Mouse (Mus musculus): ENCODE measurements around the gene Eya2. TPM values are rescaled to one million over a fixed set of nuclear protein-coding genes. Genes with fewer than 3 reads are reported as not detected.

Eya2 gene
- polyA plus RNA-seq, 1 experiment from 2014 or later: 5.8 TPM

GRCm38 (mm10) chr2:165652281-165652680, 57.4 kb downstream of the Eya2 start:
- no peak for ATAC-seq (replicated peaks; ENCODE audit: extremely low read depth, insufficient read depth, low FRiP score)
- no peak overlapping the region for H3K9ac ChIP-seq (ENCODE audit: low read length)
- H3K36me3 ChIP-seq (ENCODE audit: control insufficient read depth, insufficient read depth): no peaks in the 10 kb centered on the region
- H3K4me2 ChIP-seq (ENCODE audit: low read depth, low read length): no peak overlapping the region
- H3K4me1 ChIP-seq (ENCODE audit: control insufficient read depth, insufficient read depth, low read length): peaks cover 17% of the 10 kb centered on the region
- WGBS: 62% methylated on average over 6 of the region's 6 CpGs
- no peaks in the 10 kb centered on the region for H3K27me3 ChIP-seq (ENCODE audit: control insufficient read depth, insufficient read depth, low read length)
- no peaks in the 10 kb centered on the region for H3K9me3 ChIP-seq (replicated peaks; ENCODE audit: control insufficient read depth, low read length)
- no peak overlapping the region for H3K4me3 ChIP-seq (ENCODE audit: low read length)
- H3K27ac ChIP-seq (ENCODE audit: low read length): no peak overlapping the region

DNA sequence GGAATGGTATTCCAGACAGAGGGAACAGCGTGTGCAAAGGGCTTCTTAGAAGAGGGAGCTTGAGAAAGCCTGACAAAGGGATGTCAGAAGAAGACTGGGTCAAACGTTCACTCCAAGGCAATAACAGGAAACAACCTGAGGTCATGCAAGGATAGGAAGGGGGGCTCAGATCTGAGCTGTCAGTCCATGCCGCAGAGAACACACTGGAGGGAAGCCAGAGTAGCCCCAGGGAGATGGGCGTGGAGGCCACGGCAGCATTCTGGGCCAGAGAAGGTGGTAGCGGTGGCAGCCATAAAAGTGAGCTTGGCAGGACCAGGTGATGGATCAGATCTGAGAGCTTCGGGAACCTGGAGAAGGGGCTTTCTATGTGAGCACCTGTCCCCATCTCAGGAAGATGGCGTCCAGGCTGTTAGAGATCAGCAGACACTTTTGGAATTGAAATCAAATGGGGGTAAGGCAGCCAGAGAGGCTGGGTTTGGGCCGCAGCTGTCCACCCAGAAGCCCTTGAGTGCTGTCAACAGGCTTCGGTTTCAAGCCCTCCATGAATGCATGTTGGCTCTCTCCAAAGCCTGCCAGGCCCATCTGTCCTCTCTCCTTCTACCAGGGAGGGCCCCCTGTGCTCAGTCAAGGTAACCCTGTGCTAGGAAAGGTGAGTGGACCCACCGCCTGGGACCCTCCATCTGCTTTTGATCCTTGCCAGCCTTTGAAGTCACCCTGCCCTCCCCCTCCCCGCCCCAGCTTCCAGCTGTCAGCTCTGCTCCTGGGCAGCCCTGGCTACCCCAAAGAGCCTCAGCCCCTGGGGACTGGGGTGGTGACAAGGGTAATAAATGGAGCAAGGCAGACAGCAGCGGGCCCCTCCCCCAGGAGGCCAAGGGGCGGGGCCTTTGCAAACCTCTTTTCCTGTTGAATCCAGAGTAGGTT, 58.4 kb downstream of the Eya2 start:
- Histone ChIP-seq H3K27me3 (ENCODE audit: control insufficient read depth, insufficient read depth, low read length) (no peaks in the 10 kb centered on the region), H3K36me3 (ENCODE audit: control insufficient read depth, insufficient read depth) (no peaks in the 10 kb centered on the region), H3K4me3 (ENCODE audit: low read length) (no peak overlapping the region), H3K9me3 (replicated peaks; ENCODE audit: control insufficient read depth, low read length) (no peaks in the 10 kb centered on the region), H3K4me2 (ENCODE audit: low read depth, low read length) (no peak overlapping the region; the same call in 1 of the 2 replicates), H3K9ac (ENCODE audit: low read length) (no peak overlapping the region), H3K4me1 (ENCODE audit: control insufficient read depth, insufficient read depth, low read length) (peaks cover 17% of the 10 kb centered on the region), H3K27ac (ENCODE audit: low read length) (no peak overlapping the region)
- 20% methylated on average over 14 of the region's 14 CpGs for WGBS
- peak; percentile 56; the same call in 1 of the 2 replicates for ATAC-seq (replicated peaks; ENCODE audit: extremely low read depth, insufficient read depth, low FRiP score)

- Histone ChIP-seq H3K36me3 (ENCODE audit: control insufficient read depth, insufficient read depth) (no peaks in the 10 kb centered on the region), H3K27ac (ENCODE audit: low read length) (no peak overlapping the region), H3K4me3 (ENCODE audit: low read length) (no peak overlapping the region), H3K9me3 (replicated peaks; ENCODE audit: control insufficient read depth, low read length) (no peaks in the 10 kb centered on the region), H3K27me3 (ENCODE audit: control insufficient read depth, insufficient read depth, low read length) (no peaks in the 10 kb centered on the region), H3K4me1 (ENCODE audit: control insufficient read depth, insufficient read depth, low read length) (peaks cover 17% of the 10 kb centered on the region), H3K4me2 (ENCODE audit: low read depth, low read length) (no peak overlapping the region), H3K9ac (ENCODE audit: low read length) (no peak overlapping the region)
- 49% methylated on average over 9 of the region's 9 CpGs for WGBS
- ATAC-seq (replicated peaks; ENCODE audit: extremely low read depth, insufficient read depth, low FRiP score): no peak
These were observed 59.3 kb downstream of the Eya2 start for GRCm38 (mm10) chr2:165654151-165654550.

DNA sequence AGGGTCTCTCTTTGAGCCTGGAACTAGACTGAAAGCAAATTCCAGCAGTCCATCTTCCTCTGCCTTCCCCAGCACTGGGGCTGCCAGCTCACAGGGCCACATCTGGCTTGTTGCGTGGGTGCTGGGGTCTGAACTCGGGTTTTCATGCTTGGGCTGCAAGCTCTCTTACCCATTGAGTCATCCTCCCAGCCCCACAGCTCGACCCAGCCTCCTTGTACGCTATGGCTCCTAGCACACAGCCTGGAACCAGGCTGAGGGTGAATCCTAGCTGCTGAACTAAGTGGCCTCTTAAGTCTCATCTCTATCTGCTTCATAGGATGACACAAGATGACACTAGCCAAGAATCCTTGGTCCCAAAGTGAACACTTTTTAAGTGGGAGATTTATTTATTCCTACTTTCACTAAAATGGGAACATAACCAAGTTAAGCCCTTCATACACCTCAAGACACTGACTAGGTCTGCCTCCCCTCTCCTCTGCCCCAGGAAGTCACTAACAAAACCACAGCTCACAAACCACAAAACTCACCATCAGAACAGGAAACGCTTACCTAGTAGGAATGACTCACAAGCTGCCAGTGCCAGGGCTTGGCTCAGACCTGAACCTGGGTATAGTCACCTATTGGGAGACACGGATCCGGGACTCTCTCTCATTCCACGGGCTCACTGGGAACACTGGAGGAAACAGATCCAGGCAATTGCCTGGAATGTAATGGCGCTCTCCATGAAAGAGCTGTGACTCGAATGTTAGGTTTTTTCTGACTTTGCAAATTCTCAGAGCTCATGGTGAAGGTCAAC, 60.1 kb downstream of the Eya2 start:
- Histone ChIP-seq H3K4me2 (ENCODE audit: low read depth, low read length) (peak overlapping the region; percentile 26; the same call in 1 of the 2 replicates), H3K9ac (ENCODE audit: low read length) (no peak overlapping the region), H3K27ac (ENCODE audit: low read length) (no peak overlapping the region; the same call in 1 of the 2 replicates), H3K27me3 (ENCODE audit: control insufficient read depth, insufficient read depth, low read length) (no peaks in the 10 kb centered on the region), H3K4me3 (ENCODE audit: low read length) (no peak overlapping the region), H3K9me3 (replicated peaks; ENCODE audit: control insufficient read depth, low read length) (no peaks in the 10 kb centered on the region), H3K36me3 (ENCODE audit: control insufficient read depth, insufficient read depth) (no peaks in the 10 kb centered on the region), H3K4me1 (ENCODE audit: control insufficient read depth, insufficient read depth, low read length) (peaks cover 17% of the 10 kb centered on the region)
- WGBS: 68% methylated on average over 10 of the region's 10 CpGs
- no peak for ATAC-seq (replicated peaks; ENCODE audit: extremely low read depth, insufficient read depth, low FRiP score)

GRCm38 (mm10) chr2:165656541-165656940, 61.7 kb downstream of the Eya2 start:
- H3K4me3 ChIP-seq (ENCODE audit: low read length): no peak overlapping the region
- no peaks in the 10 kb centered on the region for H3K36me3 ChIP-seq (ENCODE audit: control insufficient read depth, insufficient read depth)
- no peaks in the 10 kb centered on the region for H3K9me3 ChIP-seq (replicated peaks; ENCODE audit: control insufficient read depth, low read length)
- no peak for ATAC-seq (replicated peaks; ENCODE audit: extremely low read depth, insufficient read depth, low FRiP score)
- no peak overlapping the region for H3K9ac ChIP-seq (ENCODE audit: low read length)
- H3K27me3 ChIP-seq (ENCODE audit: control insufficient read depth, insufficient read depth, low read length): no peaks in the 10 kb centered on the region
- no peak overlapping the region for H3K27ac ChIP-seq (ENCODE audit: low read length)
- 87% methylated on average over 4 of the region's 4 CpGs for WGBS
- no peak overlapping the region for H3K4me2 ChIP-seq (ENCODE audit: low read depth, low read length)
- peaks cover 17% of the 10 kb centered on the region for H3K4me1 ChIP-seq (ENCODE audit: control insufficient read depth, insufficient read depth, low read length)

- WGBS: 62% methylated on average over 6 of the region's 6 CpGs
These were observed 62.1 kb downstream of the Eya2 start for GRCm38 (mm10) chr2:165656956-165657355.

GRCm38 (mm10) chr2:165659552-165659951, 64.7 kb downstream of the Eya2 start:
- no peaks in the 10 kb centered on the region for H3K27me3 ChIP-seq (ENCODE audit: control insufficient read depth, insufficient read depth, low read length)
- H3K9ac ChIP-seq (ENCODE audit: low read length): no peak overlapping the region
- no peak overlapping the region for H3K4me3 ChIP-seq (ENCODE audit: low read length)
- H3K9me3 ChIP-seq (replicated peaks; ENCODE audit: control insufficient read depth, low read length): no peaks in the 10 kb centered on the region
- no peak overlapping the region for H3K27ac ChIP-seq (ENCODE audit: low read length)
- 66% methylated on average over 5 of the region's 5 CpGs for WGBS
- H3K4me2 ChIP-seq (ENCODE audit: low read depth, low read length): no peak overlapping the region
- H3K4me1 ChIP-seq (ENCODE audit: control insufficient read depth, insufficient read depth, low read length): no peaks in the 10 kb centered on the region
- no peaks in the 10 kb centered on the region for H3K36me3 ChIP-seq (ENCODE audit: control insufficient read depth, insufficient read depth)
- no peak for ATAC-seq (replicated peaks; ENCODE audit: extremely low read depth, insufficient read depth, low FRiP score)

More at GRCm38 (mm10) chr2:165656956-165657355, 62.1 kb downstream of the Eya2 start:
- ATAC-seq (replicated peaks; ENCODE audit: extremely low read depth, insufficient read depth, low FRiP score): no peak
- H3K27me3 ChIP-seq (ENCODE audit: control insufficient read depth, insufficient read depth, low read length): no peaks in the 10 kb centered on the region
- no peaks in the 10 kb centered on the region for H3K36me3 ChIP-seq (ENCODE audit: control insufficient read depth, insufficient read depth)
- H3K4me3 ChIP-seq (ENCODE audit: low read length): no peak overlapping the region
- H3K9ac ChIP-seq (ENCODE audit: low read length): no peak overlapping the region
- no peaks in the 10 kb centered on the region for H3K9me3 ChIP-seq (replicated peaks; ENCODE audit: control insufficient read depth, low read length)
- peaks cover 17% of the 10 kb centered on the region for H3K4me1 ChIP-seq (ENCODE audit: control insufficient read depth, insufficient read depth, low read length)
- no peak overlapping the region for H3K4me2 ChIP-seq (ENCODE audit: low read depth, low read length)
- H3K27ac ChIP-seq (ENCODE audit: low read length): no peak overlapping the region

- no peak overlapping the region for H3K4me2 ChIP-seq (ENCODE audit: low read depth, low read length)
- no peak overlapping the region for H3K9ac ChIP-seq (ENCODE audit: low read length)
- ATAC-seq (replicated peaks; ENCODE audit: extremely low read depth, insufficient read depth, low FRiP score): no peak
- H3K4me1 ChIP-seq (ENCODE audit: control insufficient read depth, insufficient read depth, low read length): no peaks in the 10 kb centered on the region
- 76% methylated on average over 7 of the region's 7 CpGs for WGBS
- no peak overlapping the region for H3K27ac ChIP-seq (ENCODE audit: low read length)
- no peaks in the 10 kb centered on the region for H3K36me3 ChIP-seq (ENCODE audit: control insufficient read depth, insufficient read depth)
- no peak overlapping the region for H3K4me3 ChIP-seq (ENCODE audit: low read length)
- H3K9me3 ChIP-seq (replicated peaks; ENCODE audit: control insufficient read depth, low read length): no peaks in the 10 kb centered on the region
- H3K27me3 ChIP-seq (ENCODE audit: control insufficient read depth, insufficient read depth, low read length): no peaks in the 10 kb centered on the region
These were observed 68.4 kb downstream of the Eya2 start for GRCm38 (mm10) chr2:165663266-165663665.

DNA sequence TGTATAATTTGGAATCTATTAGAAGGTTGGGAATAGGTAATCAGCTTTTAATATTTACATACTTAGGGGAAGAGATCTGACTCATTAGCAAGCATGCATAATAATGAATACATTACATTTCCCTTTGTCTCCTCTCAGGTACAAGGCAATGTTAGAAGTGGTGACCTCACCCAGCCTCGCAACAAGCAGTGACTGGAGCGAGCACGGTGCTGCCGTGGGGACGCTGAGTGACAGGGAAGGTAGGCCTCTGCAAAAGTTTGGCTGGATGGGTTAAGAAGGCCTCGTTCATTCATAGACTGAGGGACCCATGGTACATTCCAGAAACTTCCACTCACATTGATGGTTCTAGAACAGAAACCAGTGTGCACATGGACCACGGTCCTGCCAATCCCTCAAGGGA, 69.8 kb downstream of the Eya2 start:
- Histone ChIP-seq H3K9ac (ENCODE audit: low read length) (no peak overlapping the region), H3K4me2 (ENCODE audit: low read depth, low read length) (no peak overlapping the region), H3K4me3 (ENCODE audit: low read length) (no peak overlapping the region), H3K9me3 (replicated peaks; ENCODE audit: control insufficient read depth, low read length) (no peaks in the 10 kb centered on the region), H3K4me1 (ENCODE audit: control insufficient read depth, insufficient read depth, low read length) (no peaks in the 10 kb centered on the region), H3K36me3 (ENCODE audit: control insufficient read depth, insufficient read depth) (no peaks in the 10 kb centered on the region), H3K27ac (ENCODE audit: low read length) (no peak overlapping the region), H3K27me3 (ENCODE audit: control insufficient read depth, insufficient read depth, low read length) (no peaks in the 10 kb centered on the region)
- WGBS: 77% methylated on average over 7 of the region's 7 CpGs
- ATAC-seq (replicated peaks; ENCODE audit: extremely low read depth, insufficient read depth, low FRiP score): no peak

Data from heart, embryonic 16.5 days (tissue).